Mouse (Mus musculus) heart, postnatal 0 days (tissue): ENCODE results near the gene Glrx5.

Experiments used
- CTCF ChIP-seq: IDR thresholded peaks from 2 replicates; pipeline ENCODE4 v1.5.1; 2016; ENCODE audit warnings: antibody characterized with exemption, control low read depth, low read depth
- EP300 ChIP-seq: IDR thresholded peaks from 2 replicates; pipeline ENCODE4 v1.6.1; 2016; ENCODE audit warnings: antibody characterized with exemption, low read depth

- TF ChIP-seq CTCF: no peak
- TF ChIP-seq EP300: no peak
Measured at GRCm38 (mm10) chr12:105013065-105013464, 19.4 kb upstream of the Glrx5 start.
